Mouse (Mus musculus) heart, embryonic 11.5 days (tissue): ENCODE measurements around the gene Plekhb2. TPM values are rescaled to one million over a fixed set of nuclear protein-coding genes. Genes with fewer than 3 reads are reported as not detected.

Experiments used
- ATAC-seq: fragments of 200-750 bp; cut with Nextera tagmentation; replicated peaks from 2 replicates; pipeline ENCODE4 v1.8.0; 2017; ENCODE audit warnings: moderate library complexity; ENCODE audit not compliant: insufficient number of reproducible peaks, low FRiP score, low TSS enrichment
- H3K27ac ChIP-seq: fragments of 300-500 bp; sonication (generic); 2 replicates; pipeline ENCODE4 v1.5.1; 2014; ENCODE audit warnings: mild to moderate bottlenecking, low read depth, low read length
- H3K27me3 ChIP-seq: fragments of 300-500 bp; sonication (generic); 2 replicates; pipeline ENCODE4 v1.6.1; 2014; ENCODE audit warnings: mild to moderate bottlenecking, low read length, mixed read lengths; ENCODE audit not compliant: control insufficient read depth, insufficient read depth
- H3K36me3 ChIP-seq: fragments of 300-500 bp; sonication (generic); 2 replicates; pipeline ENCODE4 v1.6.1; 2014; ENCODE audit warnings: mild to moderate bottlenecking, low read length, moderate library complexity, mixed read lengths; ENCODE audit not compliant: control insufficient read depth, insufficient read depth
- H3K4me1 ChIP-seq: fragments of 300-500 bp; sonication (generic); 2 replicates; pipeline ENCODE4 v1.6.1; 2014; ENCODE audit warnings: low read length; ENCODE audit not compliant: control insufficient read depth, insufficient read depth
- H3K4me2 ChIP-seq: fragments of 300-500 bp; sonication (generic); 2 replicates; pipeline ENCODE4 v1.6.1; 2014; ENCODE audit warnings: mild to moderate bottlenecking, moderate library complexity
- H3K4me3 ChIP-seq: fragments of 300-500 bp; sonication (generic); 2 replicates; pipeline ENCODE4 v1.5.1; 2014; ENCODE audit warnings: low read depth, low read length
- H3K9ac ChIP-seq: fragments of 300-500 bp; sonication (generic); 2 replicates; pipeline ENCODE4 v1.6.1; 2014; ENCODE audit warnings: mild to moderate bottlenecking, low read depth, low read length, moderate library complexity
- H3K9me3 ChIP-seq: fragments of 300-500 bp; sonication (generic); replicated peaks from 2 replicates; pipeline ENCODE4 v1.6.1; 2016; ENCODE audit warnings: low read length; ENCODE audit not compliant: control insufficient read depth
- WGBS: fragments of 180-500 bp; shearing (Covaris S2); extraction: QIAGEN DNeasy Blood & Tissue Kit; methylation state at CpG from one replicate; pipeline ENCODE4 v1.1.7; 2014; ENCODE audit not compliant: insufficient replicate concordance; 5-methylcytosine and 5-hydroxymethylcytosine counted together
- polyA plus RNA-seq: library from polyadenylated mRNA; unstranded; fragments of >200 nt; fragmentation: Nextera tagmentation; extraction: Ambion mirVana; gene quantifications from 2 replicates; pipeline ENCODE4 v1.2.1, GENCODE M21; 2014

Plekhb2 gene
- 58.0 and 62.3 TPM in 2 replicates for polyA plus RNA-seq

- Histone ChIP-seq H3K4me2 (peak within 1 kb of the TSS; percentile 89), H3K27me3 (no peaks in the 10 kb centered on the region), H3K4me1 (peaks cover 11% of the 10 kb centered on the region), H3K27ac (peak within 1 kb of the TSS; percentile 10; the same call in 1 of the 2 replicates), H3K9me3 (no peaks in the 10 kb centered on the region), H3K36me3 (no peaks in the 10 kb centered on the region), H3K4me3 (peak within 1 kb of the TSS; percentile 78), H3K9ac (peak within 1 kb of the TSS; percentile 87)
- under 1% methylated on average over 39 of the region's 40 CpGs for WGBS
- peak; percentile 82 for ATAC-seq
Observed at GRCm38 (mm10) chr1:34849745-34850342, at the start of gene Plekhb2. TSS of gene Plekhb2 (plus strand) at chr1:34849976.

DNA sequence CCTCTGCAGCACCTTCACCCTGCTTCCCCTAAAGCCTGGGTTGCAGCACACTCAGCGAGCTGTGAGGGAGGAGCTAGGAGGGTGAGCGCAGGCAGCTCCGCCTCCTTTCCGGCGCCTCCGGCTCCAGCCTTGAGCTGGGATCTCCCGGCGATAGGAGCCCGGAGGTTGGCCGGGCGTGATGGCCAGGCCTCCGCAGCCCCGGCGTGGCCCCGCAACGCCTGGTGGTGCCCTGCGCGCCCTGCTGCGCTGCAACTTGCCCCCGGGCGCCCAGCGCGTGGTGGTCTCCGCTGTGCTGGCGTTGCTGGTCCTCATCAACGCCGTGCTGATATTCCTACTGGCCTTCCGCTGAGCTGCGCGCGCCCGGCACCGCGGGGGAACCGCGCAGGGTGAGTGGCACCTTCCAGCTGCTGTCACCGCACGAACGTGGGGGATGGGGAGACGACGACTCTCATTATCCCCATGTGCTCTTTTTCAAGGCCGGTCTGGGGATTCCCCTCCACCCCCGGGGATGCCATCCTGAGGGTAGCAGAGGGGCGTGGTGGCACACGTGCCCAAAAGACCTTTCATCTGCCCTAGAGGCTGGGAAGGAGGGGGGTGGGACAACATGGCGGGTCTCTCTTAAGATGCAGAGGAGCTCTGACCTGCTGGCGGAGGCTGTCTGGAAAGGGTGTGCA is 48.0 kb upstream of the Plekhb2 start:
- H3K9me3 ChIP-seq, result no peaks in the 10 kb centered on the region
- H3K4me1 ChIP-seq, result peaks cover 17% of the 10 kb centered on the region
- peak overlapping the region; percentile 75 for H3K9ac ChIP-seq
- 0% methylated on average over 38 of the region's 47 CpGs for whole genome bisulfite sequencing
- peak overlapping the region; percentile 74 for H3K4me3 ChIP-seq
- H3K4me2 ChIP-seq, result peak overlapping the region; percentile 94
- H3K27me3 ChIP-seq, result peaks cover 5% of the 10 kb centered on the region
- no peaks in the 10 kb centered on the region for H3K36me3 ChIP-seq
- peak; percentile 74 for ATAC-seq
- 0 out of 2 replicates have a peak overlapping the region, but pooled peaks have one; percentile 35 for H3K27ac ChIP-seq

- Histone ChIP-seq H3K9me3 (no peaks in the 10 kb centered on the region), H3K4me2 (peak overlapping the region; percentile 94), H3K27ac (no peak overlapping the region), H3K4me1 (peaks cover 22% of the 10 kb centered on the region), H3K36me3 (no peaks in the 10 kb centered on the region), H3K27me3 (peaks cover 5% of the 10 kb centered on the region), H3K9ac (peak overlapping the region; percentile 75), H3K4me3 (peak overlapping the region; percentile 74)
- WGBS, result 19% methylated on average over 7 of the region's 7 CpGs
- no peak for ATAC-seq
Observed at GRCm38 (mm10) chr1:34802290-34802642, 47.5 kb upstream of the Plekhb2 start.

DNA sequence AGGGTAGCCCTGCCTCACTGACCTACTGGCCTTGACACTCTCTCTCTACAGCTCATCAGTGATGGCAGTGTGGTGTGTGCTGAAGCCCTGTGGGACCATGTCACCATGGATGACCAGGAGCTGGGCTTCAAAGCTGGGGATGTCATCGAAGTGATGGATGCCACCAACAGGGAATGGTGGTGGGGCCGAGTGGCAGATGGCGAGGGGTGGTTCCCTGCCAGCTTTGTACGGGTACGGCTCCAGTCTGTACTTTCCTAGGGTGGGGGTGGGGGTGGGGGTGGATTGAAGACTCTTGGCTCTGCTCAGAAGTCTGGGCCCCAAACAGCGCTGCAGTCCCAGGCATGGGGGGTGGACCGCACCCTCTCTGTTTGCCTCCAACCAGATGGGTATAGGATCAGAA is 44.9 kb upstream of the Plekhb2 start:
- peaks cover 5% of the 10 kb centered on the region for H3K27me3 ChIP-seq
- ATAC-seq, result no peak
- no peak overlapping the region for H3K9ac ChIP-seq
- no peaks in the 10 kb centered on the region for H3K9me3 ChIP-seq
- WGBS, result 92% methylated on average over 7 of the region's 7 CpGs
- peaks cover 26% of the 10 kb centered on the region for H3K4me1 ChIP-seq
- no peaks in the 10 kb centered on the region for H3K36me3 ChIP-seq
- no peak overlapping the region for H3K4me3 ChIP-seq
- H3K27ac ChIP-seq, result no peak overlapping the region
- no peak overlapping the region for H3K4me2 ChIP-seq

- Histone ChIP-seq H3K36me3 (peaks cover 5% of the 10 kb centered on the region; the same call in 1 of the 2 replicates), H3K9ac (no peak overlapping the region), H3K9me3 (no peaks in the 10 kb centered on the region), H3K4me2 (peak overlapping the region; percentile 23; the same call in 1 of the 2 replicates), H3K27ac (no peak overlapping the region), H3K27me3 (peaks cover 5% of the 10 kb centered on the region), H3K4me3 (no peak overlapping the region), H3K4me1 (peaks cover 26% of the 10 kb centered on the region)
- no peak for ATAC-seq
- WGBS, result 15% methylated on average over 35 of the region's 35 CpGs
Observed at GRCm38 (mm10) chr1:34805931-34806520, 43.8 kb upstream of the Plekhb2 start.

DNA sequence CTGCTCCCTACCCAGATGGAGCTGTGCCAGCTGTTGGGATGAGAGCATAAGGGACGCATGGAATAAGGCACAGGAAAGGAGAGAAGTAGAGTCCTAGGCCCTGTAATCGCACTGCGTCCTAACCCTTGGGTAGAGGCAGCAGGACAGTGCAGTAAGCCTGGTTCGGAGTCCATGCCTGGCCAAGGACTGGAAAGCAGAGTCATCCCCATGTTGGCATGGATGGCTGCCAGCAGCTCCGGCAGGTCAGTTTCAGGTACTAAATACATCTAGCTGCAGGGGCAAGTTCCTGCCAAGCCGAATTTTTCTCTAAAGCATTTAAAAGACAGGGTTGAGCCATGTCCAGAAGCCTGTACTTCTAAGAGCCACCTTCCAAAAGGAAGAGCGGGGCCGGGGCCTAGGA is 41.3 kb upstream of the Plekhb2 start:
- H3K9me3 ChIP-seq, result no peaks in the 10 kb centered on the region
- peaks cover 14% of the 10 kb centered on the region for H3K36me3 ChIP-seq
- no peak overlapping the region for H3K27ac ChIP-seq
- no peak overlapping the region for H3K9ac ChIP-seq
- ATAC-seq, result no peak
- 91% methylated on average over 8 of the region's 8 CpGs for WGBS
- peaks cover 15% of the 10 kb centered on the region for H3K4me1 ChIP-seq
- peaks cover 5% of the 10 kb centered on the region for H3K27me3 ChIP-seq
- no peak overlapping the region for H3K4me2 ChIP-seq
- no peak overlapping the region for H3K4me3 ChIP-seq

DNA sequence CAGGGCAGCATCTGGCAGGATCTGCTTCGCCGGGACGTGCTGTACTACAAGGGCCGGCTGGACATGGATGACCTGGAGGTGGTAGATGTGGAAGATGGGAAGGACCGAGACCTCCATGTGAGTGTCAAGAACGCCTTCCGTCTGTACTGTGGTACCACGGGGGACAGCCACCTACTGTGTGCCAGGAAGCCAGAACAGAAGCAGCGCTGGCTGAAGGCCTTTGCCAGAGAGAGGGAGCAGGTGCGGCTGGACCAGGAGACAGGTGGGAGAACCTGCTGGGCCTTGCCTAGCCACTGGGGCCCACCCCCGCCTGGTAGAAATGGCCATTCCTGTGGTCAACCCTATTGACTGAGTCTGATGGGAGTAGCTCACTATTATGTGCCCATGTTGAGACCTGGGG is 39.5 kb upstream of the Plekhb2 start:
- Histone ChIP-seq H3K9ac (no peak overlapping the region), H3K27ac (no peak overlapping the region), H3K4me1 (peaks cover 15% of the 10 kb centered on the region), H3K9me3 (no peaks in the 10 kb centered on the region), H3K27me3 (peaks cover 5% of the 10 kb centered on the region), H3K36me3 (peaks cover 26% of the 10 kb centered on the region), H3K4me2 (no peak overlapping the region), H3K4me3 (no peak overlapping the region)
- no peak for ATAC-seq
- 93% methylated on average over 11 of the region's 11 CpGs for WGBS

- WGBS, result 68% methylated on average over 6 of the region's 6 CpGs
Observed at GRCm38 (mm10) chr1:34811035-34811434, 38.7 kb upstream of the Plekhb2 start.

More at GRCm38 (mm10) chr1:34811035-34811434, 38.7 kb upstream of the Plekhb2 start:
- Histone ChIP-seq H3K9ac (no peak overlapping the region), H3K4me3 (no peak overlapping the region), H3K4me1 (peaks cover 11% of the 10 kb centered on the region), H3K36me3 (peaks cover 27% of the 10 kb centered on the region), H3K27me3 (peaks cover 2% of the 10 kb centered on the region; the same call in 1 of the 2 replicates), H3K27ac (no peak overlapping the region), H3K9me3 (no peaks in the 10 kb centered on the region), H3K4me2 (no peak overlapping the region)
- ATAC-seq, result no peak
